Mouse (Mus musculus): ENCODE results near the gene Nr3c2.

Gene Nr3c2

DNA sequence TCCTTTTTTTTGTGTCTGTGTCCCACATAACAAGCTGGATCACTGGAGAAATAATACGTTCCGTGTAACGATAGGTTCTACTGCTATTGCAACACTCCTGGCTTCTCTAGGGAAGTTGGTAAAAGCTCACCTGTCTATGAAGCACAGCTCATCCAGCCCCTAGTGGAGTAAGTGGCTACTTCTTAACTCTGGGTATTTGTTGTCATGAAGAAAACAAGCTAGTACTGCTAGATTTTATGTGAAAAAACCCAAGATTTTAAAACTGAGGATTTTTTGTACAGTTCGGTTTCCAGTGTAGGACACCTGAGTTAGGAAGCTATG is 271.2 kb downstream of the Nr3c2 start:
- CTCF ChIA-PET: no interaction called here

DNA sequence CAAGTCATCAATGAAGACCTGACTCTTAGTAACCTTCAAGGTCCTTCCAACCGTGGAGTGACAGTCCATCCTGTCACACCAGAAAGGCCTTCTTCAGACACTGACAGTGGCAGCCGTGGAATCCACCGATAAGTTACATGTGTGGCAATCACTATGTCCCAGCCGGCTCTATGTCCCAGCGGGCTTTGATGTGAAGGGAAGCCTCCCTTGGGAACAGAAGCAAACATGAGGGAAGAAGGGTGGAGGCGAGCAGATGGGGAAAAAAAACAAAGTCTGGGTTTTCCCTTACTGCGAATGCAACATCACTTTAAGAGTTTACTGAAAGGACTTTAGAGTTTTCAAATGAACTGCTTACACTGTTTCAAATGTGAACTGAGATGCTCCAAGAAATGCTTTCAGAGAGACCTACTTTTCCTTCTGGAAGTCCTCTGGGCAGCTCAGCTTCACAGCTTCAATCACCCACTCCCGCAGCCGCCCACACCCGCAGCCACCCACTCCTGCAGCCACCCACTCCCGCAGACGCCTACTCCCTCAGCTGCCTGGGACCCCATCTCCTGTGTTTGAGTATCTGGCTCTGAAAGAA is 273.9 kb downstream of the Nr3c2 start:
- CTCF ChIA-PET: no interaction called here

DNA sequence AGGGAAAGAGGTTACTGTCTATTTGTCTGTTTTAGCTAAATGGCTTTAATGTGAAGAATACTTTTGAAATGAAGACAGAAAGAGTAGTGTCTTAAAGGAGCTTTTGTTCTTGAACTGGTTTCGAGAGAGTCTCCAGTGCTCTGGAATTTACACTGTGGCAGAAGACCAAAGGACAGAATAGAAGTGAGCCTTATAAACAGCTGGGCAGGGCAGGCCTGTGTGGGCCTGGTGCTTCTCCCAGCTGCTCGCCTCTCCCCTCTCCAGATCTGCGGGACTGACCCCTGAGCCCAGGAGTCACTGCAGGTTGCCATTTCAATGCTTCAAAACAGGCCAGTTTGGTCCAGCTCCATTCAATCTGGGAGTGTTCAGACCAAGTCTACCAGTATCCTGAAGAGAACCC is 274.5 kb downstream of the Nr3c2 start:
- CTCF ChIA-PET: no interaction called here

DNA sequence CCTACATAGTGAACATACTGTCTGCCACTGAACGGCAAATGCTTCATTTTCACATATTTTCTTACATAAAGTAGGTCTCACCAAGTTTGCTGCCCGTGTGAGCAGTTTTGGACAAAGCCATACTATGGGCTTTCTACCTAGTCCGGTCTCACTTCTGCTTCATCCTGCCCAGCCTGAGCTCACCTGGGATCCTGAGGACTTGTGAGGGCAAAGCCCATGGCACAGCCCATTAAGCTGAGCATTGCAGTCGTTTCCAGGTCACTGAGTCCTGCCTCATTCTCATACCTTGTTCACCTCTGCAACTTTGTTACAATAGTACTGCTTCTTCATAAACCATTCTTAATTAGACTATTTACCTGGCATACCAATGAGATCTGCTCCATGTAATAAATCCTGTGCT is 276.2 kb downstream of the Nr3c2 start:
- CTCF ChIA-PET: interaction anchor here (0.7 kb wide), 1 partner anchor 1783 kb away, joined by 3 read pairs; no protein-coding TSS in a partner anchor

DNA sequence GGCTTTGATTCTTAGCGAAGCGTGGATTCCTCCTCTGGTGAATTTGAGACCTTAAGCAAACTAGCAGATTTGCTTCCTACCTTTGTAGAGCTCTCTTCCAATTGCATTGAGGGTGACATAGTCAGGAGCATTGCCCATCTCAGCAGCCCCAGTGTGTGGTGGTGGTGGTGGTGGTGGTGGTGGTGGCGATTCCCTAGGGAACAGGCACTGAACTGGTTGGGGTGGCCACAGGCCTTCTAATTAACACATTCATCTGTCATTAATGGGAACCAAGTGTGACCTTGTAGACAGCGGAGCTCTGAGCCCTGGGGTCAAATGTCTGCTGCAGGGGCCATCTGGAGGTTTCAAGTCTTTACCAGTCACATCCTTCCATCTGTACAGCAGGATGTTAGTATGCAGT is 277.1 kb downstream of the Nr3c2 start:
- CTCF ChIA-PET: no interaction called here

DNA sequence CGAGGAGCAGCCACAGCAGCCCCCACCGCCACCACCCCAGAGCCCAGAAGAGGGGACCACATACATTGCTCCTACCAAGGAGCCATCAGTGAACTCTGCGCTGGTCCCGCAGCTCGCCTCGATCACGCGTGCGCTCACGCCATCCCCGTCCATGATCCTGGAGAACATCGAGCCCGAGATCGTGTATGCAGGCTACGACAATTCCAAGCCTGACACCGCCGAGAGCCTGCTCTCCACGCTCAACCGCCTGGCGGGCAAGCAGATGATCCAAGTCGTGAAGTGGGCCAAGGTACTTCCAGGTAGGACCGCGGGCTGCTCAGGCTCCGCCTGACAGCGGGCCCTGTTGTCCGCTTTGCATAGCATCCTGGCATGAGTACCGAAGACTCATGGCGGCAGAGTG is 286.6 kb downstream of the Nr3c2 start:
- CTCF ChIA-PET: no interaction called here

DNA sequence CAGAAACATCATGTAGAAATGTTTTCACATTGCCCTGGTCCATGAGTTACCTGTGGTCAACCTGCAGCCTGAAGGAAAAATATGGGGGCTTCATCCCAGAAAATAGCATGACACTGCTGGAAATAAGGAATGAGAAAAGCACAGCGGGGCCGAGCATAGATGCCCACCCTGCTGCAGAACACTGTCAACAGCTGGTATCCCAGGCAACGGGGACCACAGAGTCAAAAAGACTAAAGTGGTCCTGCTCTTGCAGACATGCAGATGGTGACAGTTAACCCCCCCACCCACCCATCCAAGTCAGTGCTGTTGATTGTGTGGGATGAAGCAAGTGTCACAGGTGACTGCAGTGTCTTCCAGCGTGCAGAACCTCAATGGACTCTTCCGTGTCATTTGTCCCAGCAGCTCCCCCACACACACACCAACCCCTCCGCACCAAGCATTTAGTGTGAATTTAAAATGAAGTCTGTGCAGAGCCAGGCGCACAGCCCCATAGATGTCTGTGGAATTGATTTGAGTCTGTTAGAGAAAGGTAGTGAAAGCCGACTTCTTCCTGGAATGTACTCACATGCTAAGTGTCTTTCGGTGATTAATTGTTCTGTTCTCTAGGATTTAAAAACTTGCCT is 287.8 kb downstream of the Nr3c2 start:
- CTCF ChIA-PET: no interaction called here

DNA sequence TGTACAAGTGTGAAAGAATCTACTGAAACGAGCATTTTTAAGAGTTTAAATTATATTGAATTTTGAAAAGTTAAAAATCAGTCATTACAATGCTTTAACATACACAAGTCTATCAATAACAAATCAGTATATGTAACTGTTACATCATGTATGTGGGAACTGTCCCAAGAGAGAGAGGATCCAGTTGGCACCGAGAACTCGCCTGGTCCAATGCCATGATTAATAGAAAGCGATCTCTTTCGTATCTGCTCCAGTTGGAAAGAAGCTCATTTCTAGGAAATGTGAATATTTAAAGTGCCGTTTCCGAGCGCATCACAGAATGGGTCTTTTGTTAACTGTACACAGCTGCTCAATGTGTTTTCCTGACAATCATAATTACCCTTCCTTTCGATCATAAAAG is 288.5 kb downstream of the Nr3c2 start:
- CTCF ChIA-PET: no interaction called here

DNA sequence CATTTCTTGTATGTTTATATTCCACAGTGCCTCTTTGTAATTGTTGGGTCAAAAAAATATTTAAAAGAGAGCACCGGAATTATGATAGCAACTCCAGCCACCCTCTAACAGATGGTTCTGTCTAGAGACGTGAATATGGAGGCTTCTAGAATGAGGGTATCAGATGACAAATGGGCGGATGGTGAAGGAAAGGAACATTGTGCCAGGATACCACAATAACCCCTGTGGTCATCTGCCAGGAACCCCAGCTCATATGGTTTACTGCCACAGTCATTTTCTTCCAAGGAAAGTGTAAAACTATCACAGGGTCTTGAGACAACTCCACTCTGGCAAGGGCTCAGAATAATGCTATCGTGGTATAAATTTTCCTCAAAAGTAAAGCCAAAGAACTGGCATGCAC is 289.1 kb downstream of the Nr3c2 start:
- CTCF ChIA-PET: no interaction called here

DNA sequence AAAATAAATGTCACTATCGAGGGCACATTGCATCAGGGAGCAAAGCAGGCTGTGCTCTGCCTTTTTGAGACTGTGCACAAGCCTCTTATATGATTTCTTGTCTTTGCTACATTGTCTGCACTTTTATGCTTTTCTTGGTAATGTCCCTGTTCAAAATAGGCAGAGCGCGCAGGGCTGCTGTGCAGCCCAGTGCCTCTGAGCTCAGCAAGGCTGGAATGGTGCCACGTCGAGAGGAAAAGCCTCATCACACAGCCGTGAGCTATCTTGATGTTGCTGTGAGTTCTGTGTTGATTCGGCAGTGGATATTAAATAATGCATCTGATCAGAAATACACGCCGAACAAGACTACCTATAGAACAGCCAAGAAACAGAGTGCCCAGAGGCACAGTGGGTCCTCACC is 290.1 kb downstream of the Nr3c2 start:
- CTCF ChIA-PET: no interaction called here

DNA sequence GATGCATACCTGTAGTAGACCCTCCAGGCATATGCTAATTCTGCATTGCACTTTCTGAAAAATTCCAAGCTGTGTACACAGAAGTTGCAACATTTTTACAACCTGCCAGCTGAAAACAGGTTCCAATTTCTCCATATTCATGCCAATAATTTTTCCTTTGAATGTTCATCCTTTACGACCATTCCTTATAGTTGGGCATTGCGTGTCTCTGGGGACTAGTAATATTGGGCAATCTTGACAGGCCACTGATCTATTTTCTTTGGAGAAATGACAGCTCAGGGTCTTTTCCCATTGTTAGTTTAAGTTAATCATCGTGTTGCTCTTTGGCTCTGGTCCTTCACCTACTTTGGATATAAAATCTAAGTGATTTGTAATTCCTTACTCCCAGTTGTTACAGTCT is 291.2 kb downstream of the Nr3c2 start:
- CTCF ChIA-PET: no interaction called here

DNA sequence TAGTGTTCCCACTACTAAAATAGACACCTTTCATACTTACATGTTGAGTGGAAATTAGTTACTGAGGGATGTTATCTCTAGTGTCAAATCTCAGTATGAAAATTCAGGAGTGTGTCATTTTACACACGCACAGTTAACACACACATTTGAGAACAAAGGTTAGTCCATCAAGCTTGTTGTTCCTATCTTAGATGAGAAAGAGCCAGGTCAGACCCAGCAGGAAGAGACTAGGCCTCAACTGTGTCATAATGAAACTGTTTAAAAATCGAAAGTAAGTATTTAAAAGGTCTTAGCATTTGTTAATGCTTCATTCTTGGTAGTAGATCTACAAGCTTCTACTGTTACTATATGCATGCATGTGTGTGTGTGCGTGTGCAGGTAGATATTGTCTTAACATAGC is 310.1 kb downstream of the Nr3c2 start:
- CTCF ChIA-PET: no interaction called here

DNA sequence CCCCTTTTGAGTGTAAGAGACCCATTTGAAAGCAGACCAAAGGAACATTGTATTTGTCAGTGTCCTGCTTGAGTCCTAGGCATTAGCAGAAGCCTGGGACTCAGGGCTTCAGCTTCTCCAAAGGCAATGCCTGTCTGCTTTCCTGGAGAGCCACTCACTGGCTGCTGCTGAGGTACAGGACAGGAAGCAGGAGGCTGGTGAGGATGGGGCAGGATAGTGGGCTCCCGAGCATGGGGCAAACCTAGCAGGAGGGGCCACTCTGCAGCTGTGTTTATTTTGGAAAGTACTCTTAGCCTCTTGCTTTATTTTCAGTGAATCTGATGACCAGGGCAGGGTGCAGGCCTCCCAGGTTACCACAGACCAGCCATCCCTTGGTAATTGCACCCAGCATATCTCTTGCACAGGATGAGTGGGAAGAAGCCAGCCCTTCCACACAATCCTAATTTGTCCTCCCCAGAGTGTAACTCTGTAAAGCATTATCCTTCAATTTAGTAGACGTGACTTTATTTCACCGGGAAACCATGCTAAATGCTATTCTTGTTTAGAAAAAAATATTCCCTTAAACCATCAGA is 314.7 kb downstream of the Nr3c2 start:
- CTCF ChIA-PET: no interaction called here

DNA sequence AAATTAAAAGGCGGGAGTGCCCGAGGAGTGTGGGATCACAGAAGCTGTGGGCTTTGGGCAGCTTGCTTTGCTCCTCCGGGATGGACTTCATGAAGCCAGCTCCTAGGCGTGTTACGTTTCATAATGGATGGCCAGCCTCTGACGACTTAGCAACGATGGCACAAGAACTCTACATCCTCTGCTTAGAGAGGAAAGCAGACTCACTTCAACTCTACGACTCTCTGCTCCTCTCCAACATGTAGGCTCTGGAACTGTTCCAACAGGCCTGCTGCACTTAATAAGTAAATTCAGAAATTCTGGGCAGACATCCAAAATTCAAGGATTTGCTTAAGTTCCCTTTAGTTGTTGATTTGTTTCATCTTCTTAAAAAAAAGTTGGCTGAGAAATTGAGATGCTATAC is 315.4 kb downstream of the Nr3c2 start:
- CTCF ChIA-PET: no interaction called here

DNA sequence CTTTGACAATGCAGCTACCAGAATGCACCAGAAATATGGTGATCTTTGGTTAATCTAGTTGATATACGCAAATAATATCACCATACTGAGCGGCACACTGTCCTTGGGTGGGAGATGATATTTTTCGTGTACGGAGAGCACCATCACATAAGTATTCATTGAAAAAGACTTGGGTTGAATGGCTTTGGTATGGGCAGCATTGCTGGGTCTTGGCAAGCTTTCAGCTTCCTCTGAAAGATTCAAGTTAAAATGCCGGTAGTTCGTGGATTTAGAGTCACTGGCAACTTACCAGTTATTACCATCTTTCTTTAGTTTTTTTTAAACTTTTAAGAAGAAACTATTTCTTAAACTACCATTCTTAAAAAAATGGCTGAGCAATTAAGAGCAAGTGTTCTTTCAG is 315.9 kb downstream of the Nr3c2 start:
- CTCF ChIA-PET: no interaction called here

DNA sequence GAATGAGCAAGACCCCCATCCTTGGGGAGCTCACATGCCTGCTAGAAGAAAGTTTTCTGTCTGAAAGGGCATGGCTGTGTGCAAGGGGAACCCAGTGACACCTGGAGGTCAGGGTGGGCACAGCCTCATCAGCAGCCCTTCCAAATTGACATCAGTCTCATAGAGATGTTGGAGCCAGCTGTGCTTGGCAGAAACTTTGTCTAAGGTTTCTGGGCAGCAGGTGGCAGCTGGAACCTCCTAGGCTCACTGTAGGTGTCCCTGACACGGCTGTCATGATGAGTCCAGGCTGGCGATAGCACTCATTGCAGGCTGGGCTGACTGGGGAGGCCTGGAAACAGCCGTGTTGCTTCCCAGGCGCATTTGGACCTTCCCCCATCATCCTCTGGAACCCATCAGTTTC is 323.9 kb downstream of the Nr3c2 start:
- CTCF ChIA-PET: no interaction called here

DNA sequence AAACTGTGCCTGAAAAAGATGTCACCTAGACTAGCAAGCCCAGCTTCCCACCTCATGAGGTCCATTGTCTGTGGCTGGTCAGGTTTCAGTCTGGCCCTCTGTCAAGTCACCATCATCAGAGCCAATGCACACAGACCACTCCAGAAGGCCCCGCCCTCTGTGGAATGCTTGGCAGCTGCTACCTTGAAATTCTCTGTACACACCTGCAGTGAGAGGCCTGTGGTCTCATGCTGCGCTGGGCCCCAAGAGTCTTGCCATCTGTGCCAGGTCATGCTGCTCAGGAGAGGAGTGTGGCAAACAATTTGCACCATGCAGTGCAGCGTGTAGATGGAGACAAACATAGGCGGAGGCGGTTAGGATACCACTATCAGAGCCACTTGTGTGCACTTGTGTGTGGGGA is 328.5 kb downstream of the Nr3c2 start:
- CTCF ChIA-PET: no interaction called here

DNA sequence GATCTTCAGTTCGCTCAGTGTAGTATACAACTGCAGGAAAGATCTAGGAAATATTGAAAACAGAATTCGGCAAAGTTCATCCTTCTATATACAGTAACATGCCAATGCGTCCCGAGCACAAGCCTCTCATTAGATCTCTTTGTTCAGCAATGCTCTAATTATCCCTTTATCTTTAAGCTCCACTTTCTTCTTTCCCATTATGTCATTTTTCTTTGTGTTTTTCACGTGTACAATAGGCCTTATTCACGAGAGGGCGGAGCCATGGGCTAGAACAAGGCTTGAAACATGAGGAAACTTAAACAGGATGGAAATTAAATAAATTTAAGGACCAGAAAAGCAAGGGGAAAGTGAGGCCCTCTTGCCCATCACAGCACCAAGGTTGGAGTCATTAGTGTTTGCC is 329.4 kb downstream of the Nr3c2 start:
- CTCF ChIA-PET: no interaction called here

DNA sequence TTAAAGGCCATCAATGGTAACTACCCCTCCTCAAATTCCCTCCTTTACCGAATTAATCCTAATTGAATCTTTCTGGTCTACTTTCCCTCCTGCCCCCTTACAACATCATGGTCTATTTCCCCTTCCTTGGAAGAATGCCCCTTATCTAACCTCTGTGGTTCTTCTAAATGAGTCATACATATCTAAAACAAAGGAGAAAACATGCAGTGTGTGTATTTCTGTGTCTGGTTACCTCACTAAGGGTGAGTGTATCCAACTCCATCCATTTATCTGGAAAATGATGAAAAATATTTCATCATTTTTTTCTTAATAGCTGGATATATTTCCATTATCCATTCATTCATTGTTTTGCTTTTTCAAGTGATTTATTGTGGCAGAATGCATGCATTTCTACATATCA is 332.0 kb downstream of the Nr3c2 start:
- CTCF ChIA-PET: no interaction called here

DNA sequence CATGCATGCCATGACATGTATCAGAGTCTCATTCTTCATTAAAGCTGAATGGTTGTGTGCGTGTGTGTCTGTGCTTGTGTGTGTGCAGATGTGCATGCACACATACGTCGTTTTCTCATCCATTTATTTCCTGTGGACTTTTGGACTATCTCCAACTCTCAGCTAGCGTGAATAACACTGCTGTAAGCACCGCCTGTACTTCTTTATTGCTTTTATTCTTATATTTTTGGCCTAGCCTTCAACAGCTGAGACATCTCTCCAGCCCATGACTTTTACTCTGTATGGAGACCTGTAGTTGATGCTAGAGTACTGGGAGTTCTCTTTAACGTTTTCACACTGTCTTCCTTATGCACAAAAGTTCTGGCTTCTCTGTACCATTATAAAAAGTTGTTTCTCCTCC is 332.6 kb downstream of the Nr3c2 start:
- CTCF ChIA-PET: no interaction called here

DNA sequence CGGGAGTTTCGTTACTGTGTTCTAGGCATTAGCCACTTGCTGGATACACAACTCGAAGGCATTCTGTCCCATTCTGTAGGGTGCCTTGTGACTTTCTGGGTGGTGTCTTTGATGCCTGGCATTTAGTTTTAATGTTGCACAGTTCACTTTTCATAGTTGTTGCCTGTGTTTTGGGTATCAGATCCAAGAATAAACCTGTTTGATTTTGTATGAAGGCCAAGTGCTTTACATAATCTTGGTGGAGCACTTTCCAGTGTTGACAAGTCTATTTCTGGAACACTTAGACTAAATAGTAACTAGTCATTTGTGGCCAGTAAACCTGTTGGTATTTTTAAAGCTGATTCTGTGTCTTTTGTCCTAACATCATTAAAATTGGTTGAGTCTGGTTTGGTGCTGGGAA is 333.2 kb downstream of the Nr3c2 start:
- CTCF ChIA-PET: no interaction called here

DNA sequence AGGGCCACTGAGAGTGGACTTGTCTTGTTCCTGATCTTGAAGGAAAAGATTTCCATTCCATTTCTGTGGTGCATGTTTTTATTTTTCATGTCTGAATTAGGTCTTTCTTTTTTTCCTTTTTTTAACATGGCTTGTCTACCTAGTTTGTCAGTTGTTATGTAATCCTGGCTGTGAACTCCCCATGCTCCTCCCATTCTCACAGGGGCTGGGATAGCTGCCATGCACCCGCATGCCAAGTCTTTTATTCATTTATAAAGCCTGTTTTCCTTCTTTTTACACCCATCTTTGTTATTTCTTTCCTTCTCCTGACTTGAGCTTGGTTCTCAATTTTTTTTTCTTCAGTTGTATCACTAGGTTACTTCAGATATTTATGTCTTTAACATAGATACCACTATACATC is 337.5 kb downstream of the Nr3c2 start:
- CTCF ChIA-PET: no interaction called here

DNA sequence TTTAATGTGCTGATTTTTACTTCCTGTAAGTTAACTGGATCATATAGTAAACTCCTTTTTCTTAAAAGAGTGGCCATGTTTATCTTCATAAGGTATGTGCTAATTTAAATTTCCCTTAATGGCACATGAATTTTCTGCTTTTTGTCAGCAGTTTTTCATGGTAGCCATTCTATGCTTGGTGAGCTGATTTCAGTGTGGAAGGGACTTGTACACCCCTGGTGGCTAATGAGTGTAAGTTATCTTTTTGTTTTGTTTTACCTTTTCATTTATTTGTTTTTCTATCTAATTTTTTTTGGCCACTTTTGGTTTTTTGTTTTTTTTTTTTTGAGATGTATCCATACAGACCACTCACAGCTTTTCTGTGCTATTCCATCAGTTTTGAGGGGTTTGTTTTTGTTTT is 340.2 kb downstream of the Nr3c2 start:
- CTCF ChIA-PET: interaction anchor here (0.7 kb wide), 1 partner anchor 1990 kb away, joined by 3 read pairs; no protein-coding TSS in a partner anchor

DNA sequence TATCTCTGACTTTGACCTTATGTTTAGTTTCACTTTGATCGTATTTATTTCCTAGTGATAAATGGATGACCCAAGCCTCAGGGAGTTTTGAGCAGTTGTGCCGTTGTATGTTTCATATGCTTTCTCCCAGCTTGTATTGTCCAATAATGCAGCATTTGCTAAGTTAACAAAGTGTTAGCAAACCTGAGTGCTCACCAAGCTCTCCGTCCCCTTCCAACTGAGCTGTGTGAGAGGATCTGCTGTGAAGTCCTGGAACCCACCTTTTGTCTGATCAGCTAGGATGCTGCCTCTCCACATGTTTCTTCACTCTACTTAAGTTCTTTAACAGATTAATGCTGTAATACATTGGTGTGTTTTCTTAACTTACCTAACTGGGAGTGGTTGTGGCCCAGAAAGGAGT is 342.1 kb downstream of the Nr3c2 start:
- CTCF ChIA-PET: no interaction called here

Measured in spleen, embryonic (tissue).